Mouse (Mus musculus): ENCODE results near the gene Sez6l. TPM values are rescaled to one million over a fixed set of nuclear protein-coding genes. Genes with fewer than 3 reads are reported as not detected.

Sez6l gene
- polyA plus RNA-seq (2016; fragmentation: Nextera tagmentation; extraction: Ambion mirVana): 16.4 and 18.7 TPM in 2 replicates

DNA sequence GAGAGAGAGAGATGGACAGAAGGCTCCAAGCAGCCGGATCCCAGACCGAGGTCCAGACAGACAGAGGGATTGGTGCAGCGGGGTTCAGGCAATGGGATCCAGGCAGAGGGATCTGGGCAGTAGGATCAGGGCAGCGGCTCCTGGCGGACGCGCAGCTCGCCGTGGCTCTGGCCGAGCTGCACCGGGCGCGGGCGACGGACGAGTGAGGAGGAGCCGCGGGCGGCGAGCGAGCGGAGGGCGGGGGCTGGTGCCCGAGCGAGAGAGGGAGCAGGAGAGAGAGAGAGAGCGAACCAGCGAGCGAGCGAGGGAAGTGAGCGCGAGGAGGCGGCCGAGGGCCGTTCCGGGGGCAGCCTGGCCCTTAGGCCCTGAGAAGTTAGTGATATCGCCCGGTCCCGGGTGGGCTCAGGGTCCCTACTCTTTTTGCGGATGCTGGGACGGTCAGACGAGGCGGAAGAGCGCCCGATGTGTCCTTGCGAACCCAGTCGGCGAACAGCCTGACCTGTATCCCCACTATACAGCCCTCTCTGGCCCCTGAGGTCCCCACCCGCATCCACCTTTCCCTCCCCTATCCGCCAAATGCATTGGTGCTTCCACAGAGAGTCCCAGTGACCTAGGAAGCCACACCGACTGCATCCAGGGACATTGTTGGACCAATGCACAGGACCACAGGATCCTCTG is at the start of gene Sez6l:
TSS of gene Sez6l (minus strand) at position 193 of the 678 bp plus-strand sequence.
- Histone ChIP-seq H3K4me3 (peak within 1 kb of the TSS; percentile 54), H3K9me3 (no peaks in the 10 kb centered on the region), H3K27me3 (peaks cover 92% of the 10 kb centered on the region), H3K4me1 (peaks cover 31% of the 10 kb centered on the region), H3K36me3 (no peaks in the 10 kb centered on the region), H3K27ac (replicated peaks) (peak within 1 kb of the TSS; percentile 76), H3K4me2 (replicated peaks) (peak within 1 kb of the TSS; percentile 69), H3K9ac (replicated peaks) (peak within 1 kb of the TSS; percentile 63)
- 1% methylated on average over 48 of the region's 50 CpGs for WGBS
- peak; percentile 81 for ATAC-seq (ENCODE audit: low FRiP score, low read depth)

DNA sequence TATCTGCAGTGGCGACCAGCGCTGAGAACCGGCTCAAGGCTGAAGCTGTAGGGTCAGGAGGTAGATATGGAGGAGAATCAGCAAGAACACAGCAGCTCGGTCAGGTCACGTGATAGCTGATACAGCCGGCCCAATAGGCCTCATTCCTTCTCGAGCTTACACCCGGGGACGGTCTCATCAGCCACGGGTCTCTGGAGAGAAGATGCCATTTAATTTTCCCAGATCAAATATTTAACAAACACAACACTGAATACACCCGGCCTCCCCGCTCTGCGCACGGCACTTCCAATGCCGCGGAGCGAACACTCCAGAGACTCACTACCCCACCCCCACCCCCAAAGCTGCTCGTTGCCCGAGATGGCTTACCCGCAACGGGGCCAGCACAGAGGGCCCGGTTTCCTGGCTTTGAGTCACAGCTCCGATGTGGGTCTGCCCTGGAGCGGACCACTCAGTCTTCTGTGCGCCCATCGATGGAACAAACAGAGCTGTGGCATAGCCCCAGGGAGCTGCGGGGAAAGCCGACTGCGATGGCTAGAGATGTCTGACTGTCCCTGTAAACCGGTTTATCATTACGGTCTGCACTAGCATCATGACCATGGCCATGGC is 48.7 kb upstream of the Sez6l start:
- no peaks in the 10 kb centered on the region for H3K9me3 ChIP-seq
- H3K27me3 ChIP-seq: peaks cover 8% of the 10 kb centered on the region
- peak overlapping the region; percentile 68 for H3K27ac ChIP-seq (replicated peaks)
- no peak overlapping the region for H3K9ac ChIP-seq (replicated peaks)
- 47% methylated on average over 31 of the region's 31 CpGs for WGBS
- H3K4me3 ChIP-seq: no peak overlapping the region
- peak; percentile 55 for ATAC-seq (ENCODE audit: low FRiP score, low read depth)
- no peaks in the 10 kb centered on the region for H3K36me3 ChIP-seq
- H3K4me2 ChIP-seq (replicated peaks): peak overlapping the region; percentile 37
- peaks cover 41% of the 10 kb centered on the region for H3K4me1 ChIP-seq

DNA sequence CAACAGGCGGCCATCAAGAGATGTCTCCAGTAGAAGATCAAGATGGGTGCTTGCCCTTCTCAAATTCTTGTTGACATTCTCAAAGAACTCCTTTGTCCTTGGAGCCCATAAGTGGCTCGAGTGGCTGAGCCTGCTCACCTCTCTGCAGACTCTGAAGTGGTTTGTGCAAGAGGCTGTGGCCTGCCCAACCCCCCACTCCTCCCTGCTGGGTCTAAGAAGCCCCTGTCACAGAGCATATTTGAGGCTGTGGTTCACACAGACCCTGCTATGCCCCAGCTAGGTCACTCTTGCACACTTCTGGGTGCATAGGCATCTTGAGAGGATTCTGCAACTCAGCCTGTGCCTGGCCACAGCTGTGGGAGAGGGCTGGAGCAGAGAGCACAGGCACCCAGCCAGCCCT is 46.0 kb upstream of the Sez6l start:
- Histone ChIP-seq H3K4me1 (peaks cover 34% of the 10 kb centered on the region), H3K27ac (replicated peaks) (no peak overlapping the region), H3K36me3 (no peaks in the 10 kb centered on the region), H3K4me3 (no peak overlapping the region), H3K9ac (replicated peaks) (no peak overlapping the region), H3K4me2 (replicated peaks) (no peak overlapping the region), H3K9me3 (no peaks in the 10 kb centered on the region), H3K27me3 (peaks cover 4% of the 10 kb centered on the region)
- ATAC-seq (ENCODE audit: low FRiP score, low read depth): no peak
- 32% methylated on average over 2 of the region's 2 CpGs for WGBS

DNA sequence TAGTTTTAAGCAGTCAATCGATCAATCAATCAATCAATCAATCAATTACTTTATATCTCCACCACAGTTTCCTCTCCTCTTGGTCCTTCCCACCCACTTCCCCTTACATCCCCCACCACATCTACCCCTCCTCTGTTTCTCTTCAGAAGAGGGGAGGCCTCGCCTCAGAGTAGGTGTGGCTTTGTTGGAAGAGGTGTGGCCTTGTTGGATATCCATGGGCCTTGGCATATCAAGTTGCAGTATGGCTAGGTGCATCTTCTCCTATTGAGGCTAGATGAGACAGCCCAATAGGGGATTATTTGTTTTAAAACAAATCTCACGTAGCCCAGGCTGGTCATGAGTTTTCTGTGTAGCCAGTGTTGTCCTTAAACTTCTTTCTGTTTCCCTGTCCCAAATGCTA is 43.3 kb upstream of the Sez6l start:
- Histone ChIP-seq H3K4me1 (peaks cover 11% of the 10 kb centered on the region), H3K27me3 (no peaks in the 10 kb centered on the region; the same call in 1 of the 2 replicates)
- 54% methylated on average over 3 of the region's 3 CpGs for WGBS

DNA sequence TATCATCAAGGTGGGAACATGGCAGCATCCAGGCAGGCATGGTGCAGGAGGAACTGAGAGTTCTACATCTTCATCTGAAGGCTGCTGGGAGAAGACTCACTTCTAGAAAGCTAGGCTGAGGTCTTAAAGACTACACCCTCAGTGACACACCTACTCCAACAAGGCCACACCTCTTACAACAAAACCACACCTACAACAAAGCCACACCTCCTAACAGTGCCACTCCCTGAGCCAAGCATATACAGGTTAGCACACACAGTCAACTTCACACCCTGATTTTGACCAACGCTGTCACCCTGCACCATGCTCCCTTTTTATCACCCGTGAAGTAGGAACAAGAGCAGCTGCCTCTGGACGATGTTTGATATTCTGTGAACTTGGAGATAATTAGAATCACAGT is 42.4 kb upstream of the Sez6l start:
- WGBS: 91% methylated on average over 3 of the region's 3 CpGs
- Histone ChIP-seq H3K4me3 (no peak overlapping the region), H3K27me3 (no peaks in the 10 kb centered on the region; the same call in none of the 2 replicates), H3K9ac (replicated peaks) (no peak overlapping the region), H3K27ac (replicated peaks) (no peak overlapping the region), H3K9me3 (no peaks in the 10 kb centered on the region), H3K4me1 (peaks cover 11% of the 10 kb centered on the region), H3K36me3 (no peaks in the 10 kb centered on the region), H3K4me2 (replicated peaks) (no peak overlapping the region)
- no peak for ATAC-seq (ENCODE audit: low FRiP score, low read depth)

More for the DNA sequence above, 43.3 kb upstream of the Sez6l start:
- H3K4me3 ChIP-seq: no peak overlapping the region
- no peak overlapping the region for H3K27ac ChIP-seq (replicated peaks)
- H3K4me2 ChIP-seq (replicated peaks): no peak overlapping the region
- no peaks in the 10 kb centered on the region for H3K9me3 ChIP-seq
- no peak overlapping the region for H3K9ac ChIP-seq (replicated peaks)
- ATAC-seq (ENCODE audit: low FRiP score, low read depth): no peak
- no peaks in the 10 kb centered on the region for H3K36me3 ChIP-seq

DNA sequence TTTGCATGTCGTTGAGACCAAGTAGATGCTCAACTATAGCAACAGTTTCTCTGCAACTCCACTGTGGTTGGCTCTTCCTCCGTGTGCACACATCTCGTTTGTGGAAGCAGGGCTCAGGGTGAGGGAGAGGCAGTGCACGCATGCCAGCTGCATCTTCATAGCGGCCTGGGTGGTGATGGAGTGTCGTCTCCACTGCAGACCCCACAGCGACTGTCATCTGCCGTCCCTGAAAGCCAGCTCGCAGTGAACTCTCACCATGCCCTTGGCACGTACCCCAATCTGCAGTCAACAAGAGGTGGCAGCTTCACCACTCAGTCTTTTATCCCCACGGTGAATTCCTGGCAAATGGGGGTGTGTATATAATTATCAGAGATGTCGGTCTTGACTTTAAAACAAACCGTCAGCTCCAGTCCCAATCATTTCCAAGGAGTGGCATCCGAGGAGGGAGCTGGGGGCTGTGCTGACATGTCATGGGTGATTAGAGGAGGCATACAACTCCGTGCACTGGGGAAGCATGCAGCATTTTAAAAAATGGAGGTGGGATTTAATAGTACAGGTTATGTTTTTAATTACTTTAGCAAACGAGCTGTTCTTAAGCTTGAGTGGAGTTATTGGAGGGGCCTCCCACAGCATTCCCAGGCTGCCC is 40.7 kb upstream of the Sez6l start:
- ATAC-seq (ENCODE audit: low FRiP score, low read depth): no peak
- WGBS: 83% methylated on average over 16 of the region's 16 CpGs
- H3K27ac ChIP-seq (replicated peaks): no peak overlapping the region

GRCm38 (mm10) chr5:112615946-112616617 is 39.1 kb upstream of the Sez6l start:
- Histone ChIP-seq H3K4me2 (replicated peaks) (no peak overlapping the region), H3K9ac (replicated peaks) (no peak overlapping the region), H3K27ac (replicated peaks) (no peak overlapping the region), H3K4me3 (no peak overlapping the region), H3K4me1 (no peaks in the 10 kb centered on the region), H3K9me3 (no peaks in the 10 kb centered on the region), H3K27me3 (no peaks in the 10 kb centered on the region; the same call in none of the 2 replicates), H3K36me3 (no peaks in the 10 kb centered on the region)
- WGBS: 52% methylated on average over 7 of the region's 7 CpGs
- ATAC-seq (ENCODE audit: low FRiP score, low read depth): no peak

More for the DNA sequence above, 40.7 kb upstream of the Sez6l start:
- no peaks in the 10 kb centered on the region for H3K9me3 ChIP-seq
- no peak overlapping the region for H3K9ac ChIP-seq (replicated peaks)
- no peak overlapping the region for H3K4me3 ChIP-seq
- no peak overlapping the region for H3K4me2 ChIP-seq (replicated peaks)
- no peaks in the 10 kb centered on the region; the same call in none of the 2 replicates for H3K27me3 ChIP-seq
- H3K36me3 ChIP-seq: no peaks in the 10 kb centered on the region
- peaks cover 2% of the 10 kb centered on the region for H3K4me1 ChIP-seq

DNA sequence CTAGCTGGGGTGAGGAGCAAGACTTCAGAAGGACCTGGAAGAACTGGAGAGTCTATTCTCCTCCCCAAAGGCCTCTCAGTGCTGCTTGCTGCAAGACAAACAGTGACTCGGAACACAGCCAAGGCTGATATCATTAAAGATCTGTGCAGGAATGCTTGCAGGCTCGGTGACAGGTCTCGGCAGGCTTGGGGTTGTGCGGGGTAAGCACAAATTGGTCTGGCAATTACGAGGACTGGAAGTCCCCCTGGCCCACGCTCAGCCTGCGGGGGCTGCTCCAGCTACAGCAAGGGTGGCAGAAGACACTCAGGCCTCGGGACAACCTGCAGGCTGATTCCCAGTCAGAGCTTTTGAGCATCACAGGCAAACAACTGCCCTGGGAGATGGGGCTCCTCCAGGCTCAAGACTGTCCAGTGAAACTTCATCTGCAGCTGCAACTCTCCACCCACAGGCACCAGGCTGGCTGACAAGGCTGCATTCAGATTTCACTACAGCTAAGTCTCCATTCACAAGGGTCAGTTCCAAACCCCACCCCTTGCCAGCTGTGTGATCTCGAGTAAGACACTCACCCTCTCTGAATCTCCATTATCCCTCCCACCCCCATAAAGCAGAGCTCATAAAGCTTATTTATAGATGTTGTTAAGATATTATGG is 31.0 kb upstream of the Sez6l start:
- Histone ChIP-seq H3K4me1 (peaks cover 7% of the 10 kb centered on the region; the same call in 1 of the 2 replicates), H3K4me2 (replicated peaks) (no peak overlapping the region), H3K9me3 (no peaks in the 10 kb centered on the region), H3K9ac (replicated peaks) (no peak overlapping the region), H3K4me3 (no peak overlapping the region), H3K36me3 (no peaks in the 10 kb centered on the region), H3K27ac (replicated peaks) (peak overlapping the region; percentile 43; the same call in 1 of the 2 replicates), H3K27me3 (no peaks in the 10 kb centered on the region)
- 66% methylated on average over 9 of the region's 9 CpGs for WGBS
- ATAC-seq (ENCODE audit: low FRiP score, low read depth): no peak

DNA sequence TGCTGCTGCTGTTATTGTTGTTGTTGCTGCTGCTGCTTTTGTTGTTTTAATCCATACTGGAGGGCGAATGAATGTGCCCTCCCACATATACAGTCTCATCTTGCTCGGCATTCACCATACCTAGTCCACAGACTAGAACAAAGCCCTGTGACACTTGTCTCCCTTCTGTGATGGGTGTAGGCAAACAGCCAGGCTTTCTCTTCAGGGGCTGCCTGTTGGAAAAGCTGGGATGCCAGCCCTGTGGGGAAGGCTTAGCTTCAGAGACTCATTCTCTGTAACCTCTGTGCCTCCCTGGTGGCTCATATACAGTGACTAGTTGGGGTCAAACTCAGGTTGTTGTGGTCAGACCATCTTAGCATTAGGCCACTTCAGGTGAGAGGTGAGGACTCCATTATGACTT is 30.1 kb upstream of the Sez6l start:
- Histone ChIP-seq H3K4me3 (no peak overlapping the region), H3K4me2 (replicated peaks) (no peak overlapping the region), H3K9me3 (no peaks in the 10 kb centered on the region), H3K27ac (replicated peaks) (no peak overlapping the region), H3K36me3 (no peaks in the 10 kb centered on the region), H3K27me3 (no peaks in the 10 kb centered on the region), H3K4me1 (peaks cover 7% of the 10 kb centered on the region; the same call in 1 of the 2 replicates), H3K9ac (replicated peaks) (no peak overlapping the region)
- WGBS: 79% methylated on average over 2 of the region's 2 CpGs
- ATAC-seq (ENCODE audit: low FRiP score, low read depth): no peak

GRCm38 (mm10) chr5:112605371-112605770 is 28.4 kb upstream of the Sez6l start:
- 0 out of 2 replicates have a peak overlapping the region, but pooled peaks have one; percentile 0 for H3K27ac ChIP-seq (replicated peaks)
- no peak for ATAC-seq (ENCODE audit: low FRiP score, low read depth)
- H3K4me3 ChIP-seq: no peak overlapping the region
- H3K9ac ChIP-seq (replicated peaks): no peak overlapping the region
- peaks cover 12% of the 10 kb centered on the region; the same call in 1 of the 2 replicates for H3K4me1 ChIP-seq
- H3K36me3 ChIP-seq: no peaks in the 10 kb centered on the region
- no peaks in the 10 kb centered on the region for H3K27me3 ChIP-seq
- H3K4me2 ChIP-seq (replicated peaks): no peak overlapping the region
- H3K9me3 ChIP-seq: no peaks in the 10 kb centered on the region
- WGBS: 91% methylated on average over 14 of the region's 14 CpGs

- 71% methylated on average over 1 of the region's 1 CpGs for WGBS
- no peak for ATAC-seq (ENCODE audit: low FRiP score, low read depth)
These were observed 27.3 kb upstream of the Sez6l start for GRCm38 (mm10) chr5:112604251-112604650.

More at GRCm38 (mm10) chr5:112604251-112604650, 27.3 kb upstream of the Sez6l start:
- Histone ChIP-seq H3K4me2 (replicated peaks) (no peak overlapping the region), H3K27me3 (no peaks in the 10 kb centered on the region), H3K4me1 (peaks cover 16% of the 10 kb centered on the region; the same call in 1 of the 2 replicates), H3K9me3 (no peaks in the 10 kb centered on the region), H3K27ac (replicated peaks) (0 out of 2 replicates have a peak overlapping the region, but pooled peaks have one; percentile 27), H3K4me3 (no peak overlapping the region), H3K36me3 (no peaks in the 10 kb centered on the region), H3K9ac (replicated peaks) (no peak overlapping the region)
